Mouse (Mus musculus) kidney, postnatal 10 days (tissue): ENCODE measurements at regions not wholly inside any gene's neighbourhood (a gene's known extent, or its start where the extent isn't known, plus 50 kb on each side); places are given as distances from the start of the nearest gene placed in this dataset.
A peak's percentile ranks its signal among the peaks of the same experiment; 100 is the strongest.

Source experiments
- DNase-seq: peaks from one replicate; pipeline ENCODE4 v3.0.0; 2021; ENCODE audit warnings: mixed read lengths

DNA sequence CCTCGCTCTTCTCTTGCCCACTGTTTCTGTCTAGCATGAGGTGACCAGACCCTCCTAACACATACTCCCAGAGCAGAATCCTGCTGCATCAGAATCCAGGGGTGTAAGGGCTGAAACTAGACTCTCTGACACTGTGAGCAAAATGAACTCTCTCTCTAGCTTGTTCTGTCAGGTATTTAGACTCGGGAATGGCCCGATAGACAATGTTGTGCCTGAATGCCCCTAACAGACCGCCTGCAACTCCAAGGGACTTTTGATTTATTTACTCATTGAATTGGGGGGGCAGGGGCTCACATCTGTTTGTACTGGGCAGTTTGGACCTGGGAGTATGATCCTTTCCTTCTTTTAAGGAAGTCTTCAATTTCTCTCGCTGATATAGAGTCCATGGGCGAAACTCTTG is 469.3 kb upstream of the Trpc7 start:
- DNase-seq: no peak

DNA sequence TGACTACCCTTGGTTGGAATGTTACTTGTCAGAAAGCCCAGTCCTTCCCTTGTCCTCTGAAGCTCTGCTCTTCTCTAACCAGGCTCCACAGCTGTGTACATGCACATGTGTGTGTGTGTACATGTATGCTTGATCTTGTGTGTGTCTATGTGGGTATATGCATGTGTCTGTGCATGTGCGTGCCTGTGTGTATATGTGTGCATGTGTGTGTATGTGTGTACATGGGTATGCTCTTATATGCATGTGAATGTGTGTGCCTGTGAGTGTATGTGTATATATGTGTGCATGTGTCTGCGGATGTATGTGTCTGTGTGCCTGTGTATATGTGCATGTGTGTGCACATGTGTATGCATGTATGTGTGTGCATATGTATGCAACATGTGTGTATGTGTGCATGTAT is 468.6 kb upstream of the Trpc7 start:
- DNase-seq: no peak

DNA sequence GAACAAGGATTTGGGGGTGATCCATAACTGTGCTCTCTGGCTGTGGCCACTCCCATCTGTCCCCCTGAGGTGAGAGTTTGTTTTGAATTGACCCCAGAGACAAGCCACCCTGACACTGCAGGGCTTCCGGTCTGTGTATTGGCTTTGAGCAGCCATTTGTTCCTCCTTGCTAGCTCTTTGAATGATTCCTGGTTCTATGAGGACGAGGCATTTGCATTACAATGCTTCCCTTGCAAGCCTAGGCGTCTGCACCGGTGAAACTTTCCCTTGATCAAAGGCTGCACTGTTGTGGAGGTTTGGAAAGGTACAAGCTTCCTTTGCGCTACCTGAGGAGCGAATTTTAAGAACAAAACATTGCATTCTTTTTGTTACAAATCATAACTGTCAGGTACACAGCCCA is 466.8 kb upstream of the Trpc7 start:
- no peak for DNase-seq

DNA sequence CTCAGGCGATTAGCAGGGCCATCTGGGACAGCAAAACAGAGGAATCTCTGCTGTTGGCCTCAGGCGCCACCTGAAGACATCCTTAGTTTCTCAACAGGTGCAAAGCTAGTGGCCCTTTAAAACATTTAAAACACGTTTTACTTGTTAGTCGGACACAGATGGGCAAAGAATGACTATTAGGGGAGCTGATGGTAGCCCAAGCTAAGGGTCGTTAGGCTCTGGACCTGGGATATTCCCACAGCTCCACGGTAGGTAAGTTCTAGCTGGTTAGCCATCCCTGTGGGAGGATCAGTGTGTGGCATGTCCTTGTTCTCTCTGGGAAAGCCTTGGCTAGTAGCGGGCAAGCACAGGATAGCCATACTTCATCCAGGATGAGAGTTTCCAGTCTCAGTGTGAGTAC is 465.5 kb upstream of the Trpc7 start:
- DNase-seq: no peak

DNA sequence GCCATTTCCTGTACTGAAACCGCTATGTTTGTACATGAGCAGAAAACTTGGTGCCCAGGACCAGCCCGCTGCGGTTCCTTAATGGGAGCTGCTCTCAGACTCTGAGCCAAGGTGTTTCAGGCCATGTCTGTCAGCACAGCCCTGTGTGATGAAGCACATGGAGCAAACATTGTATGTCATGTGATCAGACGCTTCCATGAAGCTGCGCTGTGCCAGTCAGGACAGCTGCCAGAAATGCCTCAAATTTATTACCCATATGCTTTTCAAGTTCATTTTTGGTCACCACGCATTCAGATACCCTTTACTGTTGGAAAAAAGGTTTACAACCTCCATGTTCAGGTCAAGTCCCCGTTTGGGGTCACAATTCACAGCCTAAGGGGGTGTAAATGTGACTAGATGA is 458.8 kb upstream of the Trpc7 start:
- no peak for DNase-seq

DNA sequence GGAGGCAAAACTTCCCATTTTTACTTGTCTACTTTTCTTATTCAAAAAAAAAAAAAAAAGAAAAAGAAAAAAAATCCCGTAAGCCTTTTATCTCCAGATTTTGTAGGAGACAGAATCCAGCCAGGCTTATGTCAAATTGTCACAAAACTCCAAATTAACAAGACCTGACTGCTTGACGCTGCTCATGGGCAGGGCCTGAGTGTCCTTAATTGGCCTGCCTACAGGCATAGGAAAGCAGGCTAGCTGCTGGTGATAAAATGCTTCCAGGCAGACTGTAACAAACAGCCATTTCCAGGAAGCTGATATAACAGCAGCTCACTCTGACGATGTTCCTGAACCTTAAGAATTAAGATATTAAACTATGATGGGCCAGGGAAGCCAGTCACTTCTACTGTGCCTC is 458.2 kb upstream of the Trpc7 start:
- peak; percentile 19 for DNase-seq

DNA sequence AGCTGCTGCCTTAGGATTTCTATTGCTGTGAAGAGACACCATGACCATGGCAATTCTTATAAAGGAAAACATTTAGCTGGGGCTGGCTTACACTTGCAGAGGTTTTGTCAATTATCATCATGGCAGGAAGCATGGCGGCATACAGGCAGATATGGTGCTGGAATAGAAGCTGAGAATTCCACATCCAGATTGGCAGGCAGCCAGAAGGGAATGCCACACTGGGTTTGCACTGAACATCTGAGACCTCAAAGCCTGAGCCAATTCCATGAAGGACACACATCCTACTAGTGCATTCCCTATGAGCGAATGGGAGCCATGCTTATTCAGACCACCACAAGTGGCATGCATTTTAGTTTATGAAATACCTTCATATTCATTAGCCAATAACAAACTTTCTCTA is 455.0 kb upstream of the Trpc7 start:
- no peak for DNase-seq

DNA sequence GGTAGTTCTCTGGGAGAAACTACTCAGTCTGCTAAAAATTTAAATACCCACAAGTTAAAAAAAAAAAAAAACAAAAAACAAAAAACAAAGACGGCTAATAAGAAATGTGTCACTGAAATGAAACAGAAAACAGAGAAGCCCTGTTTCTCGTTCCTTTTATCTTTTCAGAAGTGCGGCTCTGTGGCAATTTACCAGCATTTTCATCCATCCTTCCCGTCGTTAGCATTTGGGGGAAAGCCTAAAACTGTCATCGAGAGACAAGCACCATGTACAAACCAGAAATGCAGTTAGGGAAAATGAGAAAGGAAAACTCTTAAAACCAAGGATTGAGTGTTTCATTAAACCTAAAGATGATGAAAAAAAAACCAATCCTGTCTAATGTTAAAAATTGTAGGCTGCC is 442.9 kb upstream of the Trpc7 start:
- DNase-seq: no peak

DNA sequence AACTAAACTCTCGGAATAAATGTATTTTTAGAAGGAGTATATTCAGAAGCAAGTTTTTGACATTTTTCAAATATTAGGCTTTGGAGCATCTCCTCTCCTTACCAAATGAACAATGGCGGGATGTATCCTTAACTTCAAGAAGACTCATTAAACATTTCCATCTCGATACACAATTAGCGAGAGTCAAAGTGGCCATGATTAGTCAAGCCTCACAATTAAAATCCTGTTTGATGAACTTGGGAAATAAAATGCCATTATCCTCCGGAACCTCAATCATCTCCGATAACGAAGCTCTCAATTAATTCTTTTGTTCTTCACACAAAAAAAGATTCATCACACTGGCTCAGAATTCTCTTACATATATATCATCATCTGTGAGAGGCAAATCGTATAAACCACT is 440.8 kb upstream of the Trpc7 start:
- no peak for DNase-seq

DNA sequence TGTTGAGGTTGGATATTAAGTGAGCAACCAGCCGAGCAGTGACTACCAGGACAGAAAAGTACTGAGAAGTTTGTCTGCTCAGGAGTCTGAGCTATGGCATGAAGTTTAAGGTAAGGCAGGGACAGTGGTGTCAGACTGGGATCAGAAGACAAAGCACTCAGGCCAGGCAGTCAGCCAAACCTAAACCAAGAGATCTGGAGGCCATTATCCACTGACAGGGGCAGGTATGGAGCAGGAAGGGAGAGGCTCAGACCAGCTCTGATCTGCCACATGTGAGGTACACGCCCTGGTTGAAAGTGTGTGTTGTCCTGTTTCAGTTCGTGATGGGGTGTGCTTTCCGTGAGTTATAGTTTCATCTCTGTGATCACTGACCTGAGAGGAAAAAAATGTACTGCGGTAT is 437.2 kb upstream of the Trpc7 start:
- no peak for DNase-seq

DNA sequence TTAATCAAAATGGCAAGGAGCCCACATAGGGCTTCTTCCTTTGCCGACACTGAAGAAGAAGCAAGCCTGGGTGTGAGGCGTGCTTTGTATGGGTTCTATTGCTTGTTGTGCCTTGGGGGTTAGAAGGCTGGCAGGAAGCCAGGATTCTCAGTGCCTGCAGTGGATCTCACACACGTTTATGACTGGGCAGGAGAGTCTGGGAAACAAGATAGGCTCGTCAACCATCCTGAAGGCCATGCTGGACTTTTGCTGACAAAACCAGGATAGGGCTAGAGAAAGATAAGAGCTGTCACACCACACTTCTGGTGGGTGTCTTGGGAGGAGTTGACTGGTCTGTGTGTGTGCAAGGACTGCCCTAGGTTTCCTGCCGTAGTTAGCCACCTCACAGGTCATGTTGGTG is 436.1 kb upstream of the Trpc7 start:
- no peak for DNase-seq

DNA sequence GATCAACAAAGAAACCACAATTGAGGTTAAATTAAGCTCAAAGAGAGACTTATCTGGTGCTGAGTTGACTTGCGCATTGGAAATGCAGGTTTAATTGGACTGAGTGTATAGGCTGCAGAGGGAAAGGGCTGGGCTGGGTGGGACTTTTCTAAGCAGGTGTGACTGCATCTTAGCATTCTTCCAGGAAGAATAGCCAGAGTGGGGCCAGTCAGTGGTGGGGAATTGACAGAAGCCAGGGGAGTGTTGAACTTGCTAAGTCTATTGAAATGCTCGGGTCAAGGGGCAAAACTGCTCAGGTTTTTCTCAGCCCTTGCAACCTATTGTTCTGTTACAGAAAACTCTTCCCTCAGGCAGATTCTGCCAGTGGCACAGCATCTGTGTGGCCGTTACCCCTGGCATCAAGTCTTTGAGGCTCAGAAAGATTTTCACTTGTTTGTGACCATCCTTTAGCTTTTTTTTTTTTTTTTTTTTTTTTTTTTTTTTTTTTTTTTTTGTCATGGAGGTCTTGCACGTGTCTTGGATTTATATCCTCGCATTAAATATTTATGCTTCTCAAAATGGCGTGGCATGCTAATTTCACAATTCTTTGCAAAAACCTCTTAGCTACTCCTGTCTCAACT is 429.6 kb upstream of the Trpc7 start:
- DNase-seq: no peak

DNA sequence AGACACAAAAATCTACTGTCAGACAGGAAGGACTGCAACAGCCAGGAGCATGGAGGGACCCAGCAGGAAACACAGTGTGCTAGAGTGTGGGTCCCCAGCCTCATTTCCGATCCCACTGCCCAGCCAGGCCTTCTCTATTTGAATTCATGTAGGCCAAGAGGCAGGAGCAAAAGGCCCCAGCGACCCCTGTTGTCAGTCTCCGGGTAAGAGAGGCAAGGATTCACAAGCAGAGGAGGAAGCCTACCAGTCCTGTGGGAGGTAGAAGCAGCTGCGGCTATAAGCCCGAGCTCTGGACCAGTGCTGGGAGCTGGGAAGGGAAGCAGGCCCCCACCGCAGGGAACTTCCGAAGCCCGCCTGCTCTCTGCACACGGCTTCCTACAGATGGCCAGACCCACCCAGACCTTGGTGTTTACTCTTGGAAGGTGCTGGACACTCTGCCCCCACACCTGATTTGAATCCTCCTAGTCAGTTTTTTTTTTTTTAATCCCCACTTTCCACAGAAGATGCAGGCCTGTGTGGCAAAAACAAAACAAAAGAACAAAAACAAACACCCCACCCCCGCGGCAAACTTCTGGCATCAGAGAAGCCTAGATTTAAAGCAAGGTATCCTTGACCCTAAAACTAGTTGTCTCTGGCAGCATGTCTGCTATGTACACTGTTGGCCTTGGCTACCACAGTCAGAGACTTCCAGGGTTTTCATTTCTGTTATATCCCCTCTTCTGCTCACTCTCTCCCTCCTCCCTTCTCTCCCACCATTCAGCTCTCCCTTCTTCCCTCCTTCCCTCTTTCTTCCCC is 420.6 kb upstream of the Trpc7 start:
- peak; percentile 29 for DNase-seq

DNA sequence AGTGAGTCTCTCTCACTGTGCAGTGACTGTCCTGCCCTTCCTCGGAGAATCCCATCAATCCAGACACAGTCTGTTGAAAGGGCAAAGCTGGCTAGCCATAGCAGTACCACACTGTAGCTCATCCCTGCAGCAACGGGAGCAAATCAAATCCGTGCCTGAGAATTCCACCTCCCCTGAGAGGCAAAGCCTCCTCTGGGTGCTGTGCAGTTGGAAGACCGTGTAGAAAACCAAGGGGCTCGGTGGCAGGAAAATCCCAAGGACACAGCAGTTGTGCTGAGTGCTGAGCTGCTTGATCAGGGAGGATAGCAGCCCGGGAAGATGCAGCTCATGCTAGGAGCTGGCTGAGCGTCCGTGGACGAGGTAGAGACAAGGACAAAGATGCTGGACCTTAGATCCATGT is 418.7 kb upstream of the Trpc7 start:
- DNase-seq: no peak

DNA sequence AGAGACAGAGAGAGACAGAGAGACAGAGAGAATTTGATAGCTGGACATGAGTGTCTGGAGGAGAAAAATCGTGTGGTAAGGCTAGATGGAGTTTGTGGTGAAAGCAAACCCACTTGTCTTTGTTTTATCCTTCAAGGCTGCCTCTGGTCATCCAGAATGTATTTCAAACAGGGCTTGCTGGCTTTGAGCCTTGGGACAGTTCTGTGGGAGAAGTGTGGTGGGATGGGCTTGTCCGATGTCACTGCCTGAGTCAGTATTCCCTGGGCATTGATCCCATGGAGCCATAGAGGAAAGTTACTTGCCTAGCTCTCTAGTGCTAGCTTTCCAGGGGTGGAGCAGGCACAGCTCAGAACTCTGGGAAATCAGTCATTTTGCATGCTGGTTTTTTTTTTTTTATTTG is 417.9 kb upstream of the Trpc7 start:
- no peak for DNase-seq

DNA sequence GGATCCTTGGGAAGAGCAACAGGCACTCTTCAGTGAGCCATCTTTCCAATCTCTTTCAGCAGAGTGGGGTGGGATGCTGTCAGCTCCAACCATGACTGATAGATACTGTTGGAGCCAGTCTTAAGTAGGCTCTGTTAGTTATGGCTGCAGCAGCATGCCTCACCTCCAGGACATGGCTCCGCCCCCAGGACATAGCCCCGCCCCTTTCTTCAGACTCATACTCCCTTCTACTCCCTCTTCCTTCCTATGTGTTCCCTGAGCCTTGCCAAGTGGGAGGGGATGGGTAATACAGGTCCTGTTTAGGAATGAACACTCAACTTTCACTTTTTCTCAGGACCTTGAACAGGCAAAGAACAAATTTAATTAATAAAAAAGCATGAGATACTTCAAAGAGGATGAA is 415.4 kb upstream of the Trpc7 start:
- DNase-seq: peak; percentile 23

DNA sequence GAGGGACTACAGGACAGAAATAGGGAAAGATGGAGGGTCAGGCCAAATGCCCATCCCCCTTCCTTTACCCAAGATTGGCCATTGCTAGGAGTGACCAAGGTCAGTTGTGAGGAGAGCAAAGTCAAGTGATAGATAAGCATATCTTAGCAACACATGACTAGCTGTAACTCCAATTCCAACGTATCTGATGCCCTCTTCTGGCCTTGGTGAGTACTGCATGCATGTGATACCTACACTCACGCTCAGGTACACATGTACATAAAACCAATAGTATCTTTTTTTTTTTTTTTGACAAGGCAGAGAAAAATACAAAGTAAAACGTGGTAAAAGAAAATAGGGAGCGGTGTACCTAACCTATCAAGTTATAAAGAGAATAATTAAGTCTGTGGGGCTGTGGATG is 413.8 kb upstream of the Trpc7 start:
- DNase-seq: no peak

DNA sequence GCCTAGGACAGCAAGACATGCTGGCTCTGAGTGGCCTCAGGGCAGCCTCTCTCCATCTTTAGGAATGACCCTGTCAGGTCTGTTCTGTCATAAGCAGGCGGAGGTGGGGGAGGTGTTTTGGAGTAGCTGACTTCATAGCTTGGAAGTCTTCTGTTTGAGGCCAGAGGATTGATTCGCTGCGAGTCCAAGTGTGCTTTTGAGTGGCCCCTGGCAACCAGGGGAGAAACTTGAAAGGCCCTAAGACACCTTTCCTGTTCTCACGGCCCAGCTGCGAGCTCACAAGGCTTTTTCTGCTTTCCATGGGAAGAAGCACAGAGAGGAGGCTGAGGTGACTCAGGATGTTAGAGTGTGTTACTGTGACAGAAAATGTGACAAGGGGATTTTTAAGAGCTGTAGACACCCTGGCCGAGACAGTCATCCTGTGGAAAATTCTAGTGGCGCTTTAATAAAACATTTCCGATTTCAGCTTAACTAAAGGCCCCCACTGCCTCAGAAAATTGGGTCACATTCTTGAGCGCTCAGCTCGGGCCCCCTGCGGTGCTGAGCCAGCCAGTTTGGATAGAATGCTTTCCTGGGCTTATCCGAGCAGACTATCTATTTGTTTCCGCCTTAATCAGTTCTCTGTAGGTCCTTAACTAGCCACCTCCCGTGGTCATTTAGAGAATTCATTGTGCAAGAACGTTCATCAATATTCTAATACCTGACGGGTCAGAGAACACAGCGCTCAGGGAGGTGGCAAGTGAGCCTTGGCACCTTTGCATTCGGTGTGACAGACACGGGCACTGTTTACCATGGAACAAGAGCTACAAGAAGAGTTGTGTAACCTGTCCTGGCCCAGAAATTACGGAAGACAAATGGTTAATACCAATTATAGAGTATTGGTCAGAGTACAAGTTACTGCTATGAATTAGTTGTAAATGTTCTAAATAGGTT is 412.4 kb upstream of the Trpc7 start:
- DNase-seq: peak; percentile 13

DNA sequence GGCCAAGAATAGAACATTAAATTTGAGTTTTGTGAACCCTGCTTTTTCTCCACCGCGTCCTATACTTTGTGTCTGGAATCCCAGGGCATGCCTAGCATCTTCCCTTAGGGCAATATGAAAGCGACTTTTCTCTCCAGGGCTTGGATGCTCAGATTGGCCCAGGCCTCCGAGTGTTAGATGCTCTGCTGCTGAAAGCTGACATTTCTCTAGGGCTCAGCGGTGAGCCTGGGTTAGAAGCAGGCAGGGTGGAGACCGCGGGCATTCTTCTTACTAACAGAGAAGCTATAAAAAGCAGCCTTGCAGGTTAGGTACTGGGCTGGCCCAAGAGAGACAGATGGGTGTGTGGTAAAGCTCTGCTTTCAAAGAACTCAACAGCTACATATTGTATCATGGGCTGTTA is 409.8 kb upstream of the Trpc7 start:
- DNase-seq: no peak

DNA sequence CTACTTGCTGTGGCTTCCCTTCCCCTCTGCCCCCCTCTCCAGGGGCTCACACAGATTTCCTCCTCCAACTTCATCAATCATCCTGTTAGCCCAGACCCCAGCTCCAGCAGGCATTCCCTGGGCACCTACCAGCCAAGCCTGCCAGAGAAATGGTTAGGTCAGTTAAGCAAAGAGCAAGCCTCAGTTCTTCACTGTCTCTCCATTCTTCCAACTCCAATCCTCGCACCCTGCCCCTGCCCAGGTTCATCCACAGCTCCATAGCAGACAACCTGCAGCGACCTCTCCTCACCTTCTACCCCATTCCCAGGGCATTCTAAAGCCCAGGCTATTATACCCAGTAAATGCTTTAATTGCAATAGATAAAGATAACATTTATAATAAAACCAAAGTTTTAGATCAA is 408.0 kb upstream of the Trpc7 start:
- no peak for DNase-seq

DNA sequence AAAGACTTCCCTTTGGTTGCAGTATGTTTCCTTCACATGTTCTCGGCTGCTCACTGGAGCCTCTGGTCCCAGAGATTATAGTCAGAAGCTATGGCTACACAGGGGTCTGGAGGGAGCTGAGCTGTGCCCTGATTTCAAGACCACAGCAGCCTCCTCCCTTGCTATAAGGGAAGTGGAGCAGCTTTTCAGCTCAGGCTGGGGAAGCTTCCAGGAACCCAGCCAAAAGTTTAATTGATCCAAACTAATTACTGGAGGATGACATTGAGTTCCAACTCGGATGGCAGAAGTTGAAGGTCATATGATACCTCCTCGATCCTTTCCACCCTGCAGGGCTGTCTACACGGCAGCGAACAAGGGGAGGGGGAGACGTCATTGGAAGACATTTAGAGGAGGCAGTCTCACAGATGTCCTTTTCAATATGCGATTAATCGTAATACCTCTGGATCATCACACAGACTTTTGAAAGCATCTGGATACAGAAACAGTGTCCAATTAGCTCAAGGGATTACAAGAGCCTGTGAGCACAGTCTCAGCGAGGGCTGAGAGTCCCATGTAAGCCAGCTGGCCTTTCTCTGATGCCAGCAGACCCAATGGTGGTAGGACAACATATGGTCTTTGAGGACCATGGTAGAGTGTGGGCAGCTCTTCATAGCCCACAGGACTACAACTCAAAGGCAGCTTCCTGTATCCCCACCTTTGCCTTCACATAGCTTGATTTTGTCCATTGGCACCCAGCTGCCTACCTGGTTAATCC is 396.1 kb upstream of the Trpc7 start:
- DNase-seq: no peak

DNA sequence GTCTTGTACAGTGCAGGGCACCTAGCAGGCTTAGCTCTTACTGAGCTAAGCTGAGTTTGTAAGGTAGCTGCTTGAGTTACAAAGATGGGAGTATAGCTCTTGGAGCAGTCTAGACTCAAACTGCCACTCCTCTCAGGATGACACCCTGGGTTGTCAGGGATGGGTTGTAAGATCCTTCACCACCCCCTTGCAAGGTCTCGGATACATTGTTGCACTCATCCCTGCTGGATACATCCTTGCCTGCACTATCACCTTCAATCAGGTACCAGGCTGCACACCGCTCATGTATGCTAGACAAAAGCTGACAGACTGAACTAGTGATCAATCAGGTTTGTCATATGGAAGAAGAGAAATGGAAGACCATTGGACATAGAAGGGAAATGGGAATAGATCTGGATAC is 390.4 kb upstream of the Trpc7 start:
- no peak for DNase-seq

DNA sequence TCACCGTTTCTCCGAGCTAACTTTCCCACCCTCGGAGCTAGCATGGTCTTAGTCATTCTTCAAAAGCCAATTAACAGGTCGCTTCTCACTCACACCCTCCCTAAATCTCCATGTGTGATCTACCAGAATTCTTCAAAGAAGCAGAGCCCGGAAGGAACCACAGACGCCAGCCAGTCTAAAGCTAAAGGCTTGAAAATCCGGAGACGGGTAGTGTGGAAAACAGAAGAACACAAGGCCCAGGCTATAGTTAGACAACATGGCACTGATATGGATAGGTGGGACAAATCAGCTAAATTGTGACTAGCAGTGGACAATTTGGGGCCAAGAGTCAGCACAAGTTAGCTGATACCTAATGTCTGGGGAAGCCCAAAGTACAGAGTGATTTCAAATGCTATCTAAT is 387.0 kb upstream of the Trpc7 start:
- DNase-seq: no peak
